Mouse (Mus musculus) monocyte, adult 5-6 weeks (primary cell): ENCODE data around the gene Saa4. TPM values are rescaled to one million over a fixed set of nuclear protein-coding genes. Genes with fewer than 3 reads are reported as not detected.
"Not testable (repeated sequence)": the region's sequence is repeated elsewhere in the genome, so short reads cannot be mapped to it uniquely, and the experiment has no call there.

Experiments
- ATAC-seq: fragments of 153-309, 156-312 bp; replicated peaks from 2 replicates; pipeline ENCODE4 v1.8.0; 2017; ENCODE audit warnings: mild to moderate bottlenecking; ENCODE audit not compliant: low TSS enrichment, insufficient number of reproducible peaks, severe bottlenecking, poor library complexity, low FRiP score
- total RNA-seq: library from RNA; stranded (forward); fragments of 200-1000, 200-491, 200-594 nt; gene quantifications from 3 replicates; pipeline ENCODE4 v1.2.3, GENCODE M21; 2017

The Saa4 gene
- not detected in 3 replicates for total RNA-seq

- no peak for ATAC-seq
These were observed at the start of gene Saa4 for GRCm38 (mm10) chr7:46732458-46732857. Gene Saa4 (minus strand): TSS chr7:46732603.

GRCm38 (mm10) chr7:46770706-46771105, 38.3 kb upstream of the Saa4 start:
- peak; percentile 68 for ATAC-seq

- ATAC-seq, result no peak
These were observed 36.0 kb upstream of the Saa4 start for GRCm38 (mm10) chr7:46768451-46768850.

GRCm38 (mm10) chr7:46767371-46767770, 35.0 kb upstream of the Saa4 start:
- ATAC-seq, result no peak

- no peak for ATAC-seq
These were observed 32.3 kb upstream of the Saa4 start for GRCm38 (mm10) chr7:46764672-46765071.

- no peak for ATAC-seq
These were observed 30.2 kb upstream of the Saa4 start for GRCm38 (mm10) chr7:46762601-46763000.

GRCm38 (mm10) chr7:46761049-46761795, 28.8 kb upstream of the Saa4 start:
- no peak for ATAC-seq

GRCm38 (mm10) chr7:46751490-46751889, 19.1 kb upstream of the Saa4 start, which contains the start of gene Saa2:
Gene Saa2 (plus strand): TSS chr7:46751790.
- ATAC-seq, result no peak

- no peak for ATAC-seq
These were observed 16.1 kb upstream of the Saa4 start for GRCm38 (mm10) chr7:46748459-46748858.

GRCm38 (mm10) chr7:46746381-46746780, 14.0 kb upstream of the Saa4 start:
- no peak for ATAC-seq

GRCm38 (mm10) chr7:46745816-46746215, 13.4 kb upstream of the Saa4 start:
- ATAC-seq, result no peak

- not testable (repeated sequence) for ATAC-seq
These were observed 10.5 kb upstream of the Saa4 start, which contains the start of gene Saa1 for GRCm38 (mm10) chr7:46742880-46743279. Gene Saa1 (minus strand): TSS chr7:46742980.

- ATAC-seq, result not testable (repeated sequence)
These were observed 7.6 kb upstream of the Saa4 start for GRCm38 (mm10) chr7:46740041-46740440.

- no peak for ATAC-seq
These were observed 6.4 kb upstream of the Saa4 start for GRCm38 (mm10) chr7:46738561-46739460.

- no peak for ATAC-seq
These were observed 2.6 kb upstream of the Saa4 start for GRCm38 (mm10) chr7:46734983-46735382.

GRCm38 (mm10) chr7:46727584-46727983, 4.8 kb downstream of the Saa4 start:
- no peak for ATAC-seq

GRCm38 (mm10) chr7:46724396-46724795, 8.0 kb downstream of the Saa4 start:
- no peak for ATAC-seq

GRCm38 (mm10) chr7:46723849-46724248, 8.6 kb downstream of the Saa4 start:
- ATAC-seq, result no peak

GRCm38 (mm10) chr7:46723354-46723753, 9.0 kb downstream of the Saa4 start:
- ATAC-seq, result no peak

GRCm38 (mm10) chr7:46720460-46720859, 11.9 kb downstream of the Saa4 start:
- no peak for ATAC-seq
